Mouse (Mus musculus) thymus, adult 2 months (tissue): Measurements from ENCODE around the gene Svs3b. TPM values are rescaled to one million over a fixed set of nuclear protein-coding genes. Genes with fewer than 3 reads are reported as not detected.
"Not testable (repeated sequence)": the region's sequence is repeated elsewhere in the genome, so short reads cannot be mapped to it uniquely, and the experiment has no call there.

Source experiments
- DNase-seq: peaks from one replicate; pipeline ENCODE4 v3.0.0; 2021
- H3K27ac ChIP-seq: fragments of 200-500 bp; 2 replicates; pipeline ENCODE4 v1.5.1; 2012; ENCODE audit warnings: low read length, control low read depth; ENCODE audit not compliant: control insufficient read depth, insufficient read depth
- H3K27me3 ChIP-seq: fragments of 200-500 bp; 2 replicates; pipeline ENCODE4 v1.6.1; 2012; ENCODE audit warnings: mild to moderate bottlenecking, low read length, moderate library complexity, mixed read lengths; ENCODE audit not compliant: control insufficient read depth, insufficient read depth
- H3K36me3 ChIP-seq: fragments of 200-500 bp; 2 replicates; pipeline ENCODE4 v1.6.1; 2012; ENCODE audit warnings: mild to moderate bottlenecking, low read length, moderate library complexity; ENCODE audit not compliant: control insufficient read depth, insufficient read depth
- H3K4me1 ChIP-seq: fragments of 200-500 bp; replicated peaks from 2 replicates; pipeline ENCODE4 v1.6.1; 2012; ENCODE audit warnings: low read length; ENCODE audit not compliant: control insufficient read depth, insufficient read depth
- H3K4me3 ChIP-seq: fragments of 200-500 bp; 2 replicates; pipeline ENCODE4 v1.5.1; 2012; ENCODE audit warnings: mild to moderate bottlenecking, low read length, control low read depth, moderate library complexity; ENCODE audit not compliant: control insufficient read depth, insufficient read depth
- CTCF ChIP-seq: fragments of 200-500 bp; IDR thresholded peaks from 2 replicates; pipeline ENCODE4 v1.5.1; 2012; ENCODE audit warnings: mild to moderate bottlenecking, control low read depth, low read length, moderate library complexity, borderline replicate concordance; ENCODE audit not compliant: control insufficient read depth, poor library complexity, insufficient read depth; ENCODE audit errors: extremely low read depth
- POLR2A ChIP-seq: fragments of 200-500 bp; IDR thresholded peaks from 2 replicates; pipeline ENCODE4 v1.6.1; 2012; ENCODE audit warnings: mild to moderate bottlenecking, low read length, control low read depth, moderate library complexity; ENCODE audit not compliant: control insufficient read depth, poor library complexity, insufficient read depth; ENCODE audit errors: extremely low read depth
- WGBS: fragments of 180-500 bp; shearing (Covaris S2); methylation state at CpG from one replicate; pipeline ENCODE4 v1.1.7; 2018; 5-methylcytosine and 5-hydroxymethylcytosine counted together
- polyA plus RNA-seq: library from polyadenylated mRNA; depleted of rRNA; stranded (reverse); fragments of >200 nt; gene quantifications from 2 replicates; pipeline ENCODE4 v1.2.3, GENCODE M21; 2012; rRNA removed

The Svs3b gene
- not detected in 2 replicates for polyA plus RNA-seq

DNA sequence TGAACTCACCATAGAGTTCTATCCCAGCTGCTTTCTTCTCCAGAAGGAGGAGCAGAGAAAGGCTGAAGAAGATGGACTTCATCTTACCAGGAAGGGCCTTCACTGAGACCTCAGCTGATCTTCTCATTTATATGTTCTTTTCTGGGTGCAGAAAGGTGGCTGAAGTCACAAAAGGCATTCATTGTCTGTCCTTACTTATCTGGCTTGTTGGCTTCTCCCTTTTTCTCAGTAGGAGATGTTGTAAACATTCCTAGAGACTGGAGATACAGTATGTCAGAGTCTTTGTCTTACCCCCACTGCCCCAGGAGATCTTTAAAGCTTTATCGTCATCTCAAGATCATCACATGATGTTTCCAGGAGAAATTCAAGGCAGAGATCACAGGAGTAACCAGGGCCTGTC is at the start of gene Svs3b:
Gene Svs3b, minus strand, starts transcription at position 101 of the 400 bp plus-strand sequence.
- 100% methylated on average over 1 of the region's 1 CpGs for WGBS
- not testable (repeated sequence) for DNase-seq, H3K4me3 ChIP-seq, H3K27me3 ChIP-seq, H3K36me3 ChIP-seq, H3K4me1 ChIP-seq, H3K27ac ChIP-seq

DNA sequence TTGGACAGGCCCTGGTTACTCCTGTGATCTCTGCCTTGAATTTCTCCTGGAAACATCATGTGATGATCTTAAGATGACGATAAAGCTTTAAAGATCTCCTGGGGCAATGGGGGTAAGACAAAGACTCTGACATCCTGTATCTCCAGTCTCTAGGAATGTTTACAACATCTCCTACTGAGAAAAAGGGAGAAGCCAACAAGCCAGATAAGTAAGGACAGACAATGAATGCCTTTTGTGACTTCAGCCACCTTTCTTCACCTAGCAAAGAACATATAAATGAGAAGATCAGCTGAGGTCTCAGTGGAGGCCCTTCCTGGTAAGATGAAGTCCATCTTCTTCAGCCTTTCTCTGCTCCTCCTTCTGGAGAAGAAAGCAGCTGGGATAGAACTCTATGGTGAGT is 32.5 kb upstream of the Svs3b start, which contains the start of gene Svs3a:
Gene Svs3a, plus strand, starts transcription at position 301 of the 400 bp plus-strand sequence.
- not testable (repeated sequence) for DNase-seq, H3K4me1 ChIP-seq, H3K4me3 ChIP-seq, H3K27ac ChIP-seq, H3K36me3 ChIP-seq, H3K27me3 ChIP-seq
- WGBS: 85% methylated on average over 1 of the region's 1 CpGs

DNA sequence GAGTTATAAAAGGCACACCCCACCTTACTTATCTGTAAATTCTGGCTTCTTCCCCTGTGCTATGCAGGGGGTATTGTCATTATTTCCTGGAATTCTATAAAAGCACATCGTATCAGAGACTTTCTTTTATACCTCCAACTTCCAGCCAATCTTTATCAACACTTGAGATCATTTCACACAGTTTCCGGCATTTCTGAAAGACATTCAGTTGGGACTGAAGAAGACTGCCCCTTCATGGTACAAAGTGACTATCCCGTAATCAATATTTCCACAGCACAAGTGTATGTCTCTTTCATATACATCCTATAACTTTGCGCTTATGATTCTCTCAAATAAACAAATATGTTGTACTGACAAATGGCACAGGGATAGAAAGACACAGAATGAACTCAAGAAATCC is 21.9 kb upstream of the Svs3b start, which contains the start of gene Svs4:
Gene Svs4, minus strand, starts transcription at position 101 of the 400 bp plus-strand sequence.
- Histone ChIP-seq H3K27me3 (no peaks in the 10 kb centered on the region), H3K36me3 (no peaks in the 10 kb centered on the region), H3K4me3 (no peak within 1 kb of the TSS), H3K4me1 (no peaks in the 10 kb centered on the region), H3K27ac (no peak within 1 kb of the TSS)
- no peak for DNase-seq
- 93% methylated on average over 4 of the region's 4 CpGs for WGBS
- TF ChIP-seq POLR2A (no peak), CTCF (no peak)

DNA sequence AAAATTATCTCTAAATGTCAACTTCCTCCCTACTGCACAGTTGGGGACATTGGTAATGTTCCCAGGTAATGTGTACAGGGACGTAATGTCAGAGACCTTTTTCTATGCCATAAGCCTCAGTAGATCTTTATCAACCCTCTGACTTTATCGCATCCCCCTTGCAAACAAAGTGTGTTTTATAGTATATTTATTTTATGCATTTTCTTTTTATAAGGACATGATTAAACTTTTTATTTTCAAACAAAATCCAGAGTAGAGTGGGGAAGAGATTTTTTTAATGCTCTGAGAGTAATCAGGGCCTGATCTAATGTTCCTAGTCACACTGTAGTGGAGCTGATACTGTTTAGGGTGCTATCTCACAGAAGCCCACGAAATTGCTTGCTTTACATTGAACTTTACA is 18.1 kb downstream of the Svs3b start, which contains the start of gene Svs2:
Gene Svs2, minus strand, starts transcription at position 101 of the 400 bp plus-strand sequence.
- WGBS: 84% methylated on average over 3 of the region's 3 CpGs
- H3K4me3 ChIP-seq: no peak within 1 kb of the TSS
- no peak within 1 kb of the TSS for H3K27ac ChIP-seq
- no peaks in the 10 kb centered on the region for H3K36me3 ChIP-seq
- no peaks in the 10 kb centered on the region for H3K4me1 ChIP-seq
- TF ChIP-seq CTCF: no peak
- no peak for TF ChIP-seq POLR2A
- H3K27me3 ChIP-seq: no peaks in the 10 kb centered on the region
- DNase-seq: no peak

GRCm38 (mm10) chr2:164232671-164233070 is 23.8 kb downstream of the Svs3b start:
- TF ChIP-seq POLR2A: no peak
- no peak for TF ChIP-seq CTCF
- H3K4me1 ChIP-seq: no peaks in the 10 kb centered on the region
- no peak overlapping the region for H3K4me3 ChIP-seq
- DNase-seq: no peak
- no peak overlapping the region for H3K27ac ChIP-seq
- no peaks in the 10 kb centered on the region for H3K36me3 ChIP-seq
- no peaks in the 10 kb centered on the region for H3K27me3 ChIP-seq
- 92% methylated on average over 8 of the region's 8 CpGs for WGBS

GRCm38 (mm10) chr2:164228361-164229070 is 27.9 kb downstream of the Svs3b start:
- DNase-seq: no peak
- 88% methylated on average over 8 of the region's 8 CpGs for WGBS
- H3K4me1 ChIP-seq: no peaks in the 10 kb centered on the region
- H3K4me3 ChIP-seq: no peak overlapping the region
- H3K27me3 ChIP-seq: no peaks in the 10 kb centered on the region
- TF ChIP-seq POLR2A (no peak), CTCF (no peak)
- H3K36me3 ChIP-seq: no peaks in the 10 kb centered on the region
- no peak overlapping the region for H3K27ac ChIP-seq

DNA sequence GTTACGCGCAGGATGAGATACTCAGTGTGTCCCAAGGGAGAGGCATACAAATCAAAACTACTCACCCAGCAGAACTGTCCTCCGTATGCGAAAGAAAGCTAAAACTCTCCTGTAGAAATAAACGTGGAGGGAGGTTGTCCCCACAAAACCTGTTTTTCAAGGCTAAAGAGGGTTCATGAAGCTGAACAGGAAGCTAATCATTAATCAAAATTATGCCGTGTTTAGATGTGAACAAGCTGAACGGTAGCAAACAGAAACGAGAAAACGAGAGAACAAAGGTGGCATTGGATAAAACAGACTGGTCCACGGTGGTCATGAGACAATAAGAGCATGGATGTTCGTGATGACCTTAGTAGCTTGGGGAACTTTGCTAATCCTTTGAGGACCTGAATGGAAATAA is 34.9 kb downstream of the Svs3b start, which contains the start of gene Wfdc15b:
Gene Wfdc15b, minus strand, starts transcription at position 139 of the 400 bp plus-strand sequence.
- no peak for TF ChIP-seq POLR2A
- no peak for TF ChIP-seq CTCF
- DNase-seq: no peak
- H3K27me3 ChIP-seq: no peaks in the 10 kb centered on the region
- no peak within 1 kb of the TSS for H3K4me3 ChIP-seq
- H3K36me3 ChIP-seq: no peaks in the 10 kb centered on the region
- no peaks in the 10 kb centered on the region for H3K4me1 ChIP-seq
- WGBS: 71% methylated on average over 11 of the region's 11 CpGs
- no peak within 1 kb of the TSS for H3K27ac ChIP-seq
